Mouse (Mus musculus): ENCODE results near the gene Tmem248. TPM values are rescaled to one million over a fixed set of nuclear protein-coding genes. Genes with fewer than 3 reads are reported as not detected.
A peak's percentile ranks its signal among the peaks of the same experiment; 100 is the strongest.

The Tmem248 gene
- total RNA-seq (2014; rRNA removed), result 19.8 and 26.6 TPM in 2 replicates
- 28.9 and 34.3 TPM in 2 replicates for polyA plus RNA-seq (2012; rRNA removed)

DNA sequence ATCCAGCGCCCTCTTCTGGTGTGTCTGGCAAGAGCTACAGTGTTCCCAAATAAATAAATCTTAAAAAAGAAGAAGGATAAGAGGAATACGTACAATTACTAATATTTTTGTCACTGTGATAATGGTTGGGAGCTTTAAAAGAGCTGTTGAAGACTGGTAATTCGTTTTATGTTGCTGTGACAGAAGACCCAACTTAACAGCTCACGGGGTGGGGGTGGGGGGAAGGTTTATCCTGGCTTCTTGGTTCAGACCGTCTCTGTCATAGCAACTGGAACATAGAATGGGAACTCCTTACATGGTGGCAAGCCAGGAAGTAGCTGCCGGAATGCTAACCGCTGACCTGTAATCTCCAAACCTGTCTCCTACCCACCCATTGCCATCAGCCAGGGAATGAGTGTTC is at the start of gene Tmem248:
Gene Tmem248 (plus strand): TSS at position 301 of the 400 bp plus-strand sequence.
- H3K4me1 ChIP-seq (ENCODE audit: control insufficient read depth, insufficient read depth, low read length), result peaks cover 13% of the 10 kb centered on the region
- peak within 1 kb of the TSS; percentile 78 for H3K27ac ChIP-seq (replicated peaks; ENCODE audit: insufficient read depth, low read depth, low read length)
- no peak within 1 kb of the TSS for H3K4me3 ChIP-seq (ENCODE audit: insufficient read depth, low read depth, low read length)
- H3K79me2 ChIP-seq (ENCODE audit: control insufficient read depth, insufficient read depth, low read length), result no peaks in the 10 kb centered on the region
- no peak within 1 kb of the TSS for H3K9ac ChIP-seq (ENCODE audit: low read depth, low read length)
- H3K36me3 ChIP-seq (ENCODE audit: control insufficient read depth, insufficient read depth, low read length), result peaks cover 16% of the 10 kb centered on the region
- WGBS, result 81% methylated on average over 7 of the region's 7 CpGs
- TF ChIP-seq POLR2A (IDR thresholded peaks at IDR 0.05; ENCODE audit: extremely low read depth, insufficient read depth, low read length) (no peak), CTCF (IDR thresholded peaks at IDR 0.05; ENCODE audit: low read depth, low read length) (no peak)
- DNase-seq (ENCODE audit: extremely low read depth, low read depth, low spot score), result no peak
- H3K27me3 ChIP-seq (ENCODE audit: control insufficient read depth, insufficient read depth, low read length), result no peaks in the 10 kb centered on the region

DNA sequence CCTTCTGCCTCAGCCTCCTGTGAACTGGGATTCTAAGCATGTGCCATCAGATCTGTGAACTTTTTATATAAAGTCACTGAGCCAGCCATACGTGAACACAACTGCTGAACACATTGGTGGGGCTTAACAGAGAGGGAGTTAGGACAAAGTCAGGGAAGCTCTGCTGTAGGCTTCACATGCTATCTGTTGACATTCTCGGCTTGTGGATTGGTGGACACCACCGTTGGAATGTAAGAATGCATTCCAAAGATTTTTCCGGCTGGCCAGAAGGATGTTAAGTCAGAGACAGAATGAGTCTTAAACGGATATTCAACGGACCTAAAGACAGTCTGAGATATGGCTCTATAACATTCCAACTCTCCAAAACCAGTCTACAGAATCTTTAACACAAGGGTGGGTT is 47.8 kb upstream of the Tmem248 start:
- no peak overlapping the region for H3K27ac ChIP-seq (replicated peaks; ENCODE audit: insufficient read depth, low read depth, low read length)
- TF ChIP-seq CTCF (IDR thresholded peaks at IDR 0.05; ENCODE audit: low read depth, low read length), result no peak
- no peak for TF ChIP-seq POLR2A (IDR thresholded peaks at IDR 0.05; ENCODE audit: extremely low read depth, insufficient read depth, low read length)
- H3K4me1 ChIP-seq (ENCODE audit: control insufficient read depth, insufficient read depth, low read length), result peaks cover 18% of the 10 kb centered on the region
- no peak overlapping the region for H3K4me3 ChIP-seq (ENCODE audit: insufficient read depth, low read depth, low read length)
- H3K9ac ChIP-seq (ENCODE audit: low read depth, low read length), result no peak overlapping the region
- H3K27me3 ChIP-seq (ENCODE audit: control insufficient read depth, insufficient read depth, low read length), result no peaks in the 10 kb centered on the region
- no peak for DNase-seq (ENCODE audit: extremely low read depth, low read depth, low spot score)
- H3K36me3 ChIP-seq (ENCODE audit: control insufficient read depth, insufficient read depth, low read length), result no peaks in the 10 kb centered on the region
- peaks cover 9% of the 10 kb centered on the region; the same call in 1 of the 2 replicates for H3K79me2 ChIP-seq (ENCODE audit: control insufficient read depth, insufficient read depth, low read length)
- 73% methylated on average over 6 of the region's 6 CpGs for WGBS

DNA sequence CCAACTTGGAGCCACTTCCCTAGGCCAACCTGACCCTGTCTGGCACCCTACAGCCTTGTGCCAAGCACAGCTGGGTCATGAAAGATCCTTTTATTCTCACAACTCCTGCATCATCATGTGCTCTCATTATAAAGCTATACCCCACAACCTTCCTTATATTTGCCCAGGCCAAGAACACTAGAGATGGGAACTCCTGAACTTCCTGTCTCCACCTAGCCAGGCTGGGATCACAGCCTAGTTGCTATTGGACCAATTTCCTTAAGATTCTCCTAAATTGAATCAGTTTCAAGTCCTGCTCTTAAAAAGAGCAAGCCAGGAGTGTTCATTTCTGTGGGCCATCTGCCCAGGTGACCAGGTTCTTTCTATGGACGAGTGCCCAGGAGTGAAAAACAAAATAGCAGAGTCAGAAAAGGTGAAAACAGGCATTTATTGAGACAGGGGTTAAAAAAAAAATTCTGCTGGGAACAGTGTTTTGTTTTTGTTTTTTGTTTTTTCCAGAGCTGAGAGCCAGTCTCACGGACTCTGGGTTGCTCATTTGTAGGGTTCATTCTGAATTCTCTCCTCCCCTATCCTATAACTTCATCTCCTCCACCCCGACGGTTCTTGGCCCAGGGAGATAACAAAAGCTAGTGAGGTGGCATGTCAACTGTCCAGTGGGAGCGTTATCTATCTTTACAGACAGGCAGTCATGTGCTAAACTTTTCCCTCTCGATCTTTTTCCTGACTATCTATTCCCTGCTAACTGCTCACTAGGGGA is 46.0 kb upstream of the Tmem248 start:
- WGBS, result 3% methylated on average over 6 of the region's 6 CpGs
- peak overlapping the region; percentile 64 for H3K4me3 ChIP-seq (ENCODE audit: insufficient read depth, low read depth, low read length)
- H3K9ac ChIP-seq (ENCODE audit: low read depth, low read length), result peak overlapping the region; percentile 80
- H3K27me3 ChIP-seq (ENCODE audit: control insufficient read depth, insufficient read depth, low read length), result no peaks in the 10 kb centered on the region
- DNase-seq (ENCODE audit: extremely low read depth, low read depth, low spot score), result peak; percentile 61
- H3K36me3 ChIP-seq (ENCODE audit: control insufficient read depth, insufficient read depth, low read length), result no peaks in the 10 kb centered on the region
- H3K79me2 ChIP-seq (ENCODE audit: control insufficient read depth, insufficient read depth, low read length), result peaks cover 16% of the 10 kb centered on the region; the same call in 1 of the 2 replicates
- H3K4me1 ChIP-seq (ENCODE audit: control insufficient read depth, insufficient read depth, low read length), result peaks cover 23% of the 10 kb centered on the region
- TF ChIP-seq CTCF (IDR thresholded peaks at IDR 0.05; ENCODE audit: low read depth, low read length), result no peak
- no peak for TF ChIP-seq POLR2A (IDR thresholded peaks at IDR 0.05; ENCODE audit: extremely low read depth, insufficient read depth, low read length)
- H3K27ac ChIP-seq (replicated peaks; ENCODE audit: insufficient read depth, low read depth, low read length), result peak overlapping the region; percentile 97

DNA sequence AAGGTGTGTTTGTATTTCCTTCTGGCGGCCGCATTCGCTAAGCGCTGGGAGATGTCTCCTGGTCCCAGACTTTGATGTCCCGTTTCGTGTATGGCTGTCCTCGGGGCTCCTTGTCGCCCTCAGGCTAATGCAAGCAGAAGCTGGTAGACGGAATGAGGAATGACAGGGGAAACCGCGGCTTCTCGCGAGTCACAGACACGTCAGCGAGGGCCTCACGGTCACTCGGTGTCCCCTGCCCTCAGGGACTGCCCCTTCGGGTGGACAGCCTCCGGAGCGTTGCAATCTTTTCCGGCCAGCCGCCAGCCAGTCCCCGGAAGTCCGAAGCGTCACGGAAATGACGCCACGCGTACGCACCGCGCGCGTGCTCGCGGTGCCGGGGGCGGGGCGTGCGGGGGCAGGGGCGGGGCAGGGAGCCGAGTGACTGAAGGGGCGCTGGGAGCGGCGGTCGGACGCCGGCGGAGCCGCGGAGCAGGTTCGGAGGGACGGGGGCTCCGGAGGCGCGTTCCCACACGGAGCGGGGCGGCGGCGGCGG is 45.4 kb upstream of the Tmem248 start, which contains the start of gene Rabgef1:
Gene Rabgef1 (plus strand): TSS at position 376 of the 532 bp plus-strand sequence.
- Histone ChIP-seq H3K4me3 (ENCODE audit: insufficient read depth, low read depth, low read length) (peak within 1 kb of the TSS; percentile 88), H3K27me3 (ENCODE audit: control insufficient read depth, insufficient read depth, low read length) (no peaks in the 10 kb centered on the region), H3K79me2 (ENCODE audit: control insufficient read depth, insufficient read depth, low read length) (peaks cover 21% of the 10 kb centered on the region; the same call in 1 of the 2 replicates), H3K36me3 (ENCODE audit: control insufficient read depth, insufficient read depth, low read length) (no peaks in the 10 kb centered on the region), H3K9ac (ENCODE audit: low read depth, low read length) (peak within 1 kb of the TSS; percentile 90), H3K4me1 (ENCODE audit: control insufficient read depth, insufficient read depth, low read length) (peaks cover 23% of the 10 kb centered on the region), H3K27ac (replicated peaks; ENCODE audit: insufficient read depth, low read depth, low read length) (peak within 1 kb of the TSS; percentile 97)
- TF ChIP-seq POLR2A (IDR thresholded peaks at IDR 0.05; ENCODE audit: extremely low read depth, insufficient read depth, low read length), result peak; percentile 91
- TF ChIP-seq CTCF (IDR thresholded peaks at IDR 0.05; ENCODE audit: low read depth, low read length), result no peak
- under 1% methylated on average over 62 of the region's 62 CpGs for WGBS
- DNase-seq (ENCODE audit: extremely low read depth, low read depth, low spot score), result peak; percentile 85

DNA sequence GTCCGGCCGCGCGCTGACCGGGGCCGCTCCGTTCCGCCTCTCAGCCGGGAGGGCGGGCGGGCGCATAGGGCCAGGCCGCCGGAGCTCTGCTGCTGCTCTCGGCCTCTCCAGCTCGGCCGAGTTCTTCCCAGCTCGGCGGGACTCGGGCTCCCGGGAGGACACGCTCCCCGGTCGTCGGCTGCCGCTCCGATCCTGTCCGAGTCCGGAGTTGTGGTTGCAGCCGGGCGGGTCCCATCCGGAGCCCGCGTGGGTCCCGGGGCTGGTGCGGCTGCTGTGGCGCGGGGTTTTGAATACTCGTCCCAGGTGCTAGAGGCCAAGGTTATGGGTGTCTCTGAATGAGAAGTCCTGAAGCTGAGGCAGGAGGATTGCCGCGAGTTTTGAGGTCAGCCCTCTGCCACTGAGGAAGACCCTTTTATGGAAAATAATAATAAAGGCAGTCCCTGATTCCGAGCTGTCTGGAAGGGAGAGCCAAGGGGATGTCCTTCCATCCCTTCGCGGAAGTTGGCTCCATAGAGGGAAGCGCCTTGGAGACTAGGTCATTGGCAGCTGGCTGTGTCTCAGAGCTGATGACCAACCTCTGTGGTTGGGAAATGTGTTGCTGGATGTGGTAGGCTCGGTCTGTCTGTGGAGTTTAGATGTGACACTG is 44.8 kb upstream of the Tmem248 start:
- no peaks in the 10 kb centered on the region for H3K36me3 ChIP-seq (ENCODE audit: control insufficient read depth, insufficient read depth, low read length)
- peaks cover 21% of the 10 kb centered on the region; the same call in 1 of the 2 replicates for H3K79me2 ChIP-seq (ENCODE audit: control insufficient read depth, insufficient read depth, low read length)
- H3K4me1 ChIP-seq (ENCODE audit: control insufficient read depth, insufficient read depth, low read length), result peaks cover 23% of the 10 kb centered on the region
- H3K4me3 ChIP-seq (ENCODE audit: insufficient read depth, low read depth, low read length), result peak overlapping the region; percentile 88
- no peaks in the 10 kb centered on the region for H3K27me3 ChIP-seq (ENCODE audit: control insufficient read depth, insufficient read depth, low read length)
- under 1% methylated on average over 46 of the region's 46 CpGs for WGBS
- TF ChIP-seq CTCF (IDR thresholded peaks at IDR 0.05; ENCODE audit: low read depth, low read length), result no peak
- TF ChIP-seq POLR2A (IDR thresholded peaks at IDR 0.05; ENCODE audit: extremely low read depth, insufficient read depth, low read length), result no peak
- peak; percentile 71 for DNase-seq (ENCODE audit: extremely low read depth, low read depth, low spot score)
- peak overlapping the region; percentile 79 for H3K27ac ChIP-seq (replicated peaks; ENCODE audit: insufficient read depth, low read depth, low read length)
- peak overlapping the region; percentile 90 for H3K9ac ChIP-seq (ENCODE audit: low read depth, low read length)

Measured in liver, adult 2 months (tissue).